Mouse (Mus musculus) bone marrow, adult 2 months (tissue): Measurements from ENCODE around the gene Prkcg.

Source experiments
- CTCF ChIP-seq: fragments of 200-500 bp; IDR thresholded peaks from 2 replicates; pipeline ENCODE4 v1.5.1; 2011; ENCODE audit warnings: low read length, control low read depth; ENCODE audit not compliant: control insufficient read depth, insufficient read depth
- POLR2A ChIP-seq: fragments of 200-500 bp; IDR thresholded peaks from 2 replicates; pipeline ENCODE4 v1.6.1; 2011; ENCODE audit warnings: low read depth, mild to moderate bottlenecking, control low read depth, low read length, borderline replicate concordance; ENCODE audit not compliant: control insufficient read depth

GRCm38 (mm10) chr7:3291764-3292163, 2.8 kb downstream of the Prkcg start:
- TF ChIP-seq POLR2A (no peak), CTCF (no peak)
